Mouse (Mus musculus): ENCODE results near the gene Pdcl2. TPM values are rescaled to one million over a fixed set of nuclear protein-coding genes. Genes with fewer than 3 reads are reported as not detected.

Gene Pdcl2
- polyA plus RNA-seq, 3 experiments from 2014 or later = not detected

- no peak for ATAC-seq
Measured at GRCm38 (mm10) chr5:76303379-76303744, 27.6 kb downstream of the Pdcl2 start.

GRCm38 (mm10) chr5:76302009-76302408, 28.9 kb downstream of the Pdcl2 start:
- ATAC-seq = no peak

- no peak for ATAC-seq
Measured at GRCm38 (mm10) chr5:76289234-76289691, 41.7 kb downstream of the Pdcl2 start.

GRCm38 (mm10) chr5:76288256-76288655, 42.7 kb downstream of the Pdcl2 start:
- ATAC-seq = no peak

GRCm38 (mm10) chr5:76287062-76287461, 43.9 kb downstream of the Pdcl2 start:
- ATAC-seq = no peak

- no peak for ATAC-seq
Measured at GRCm38 (mm10) chr5:76285699-76286098, 45.3 kb downstream of the Pdcl2 start.

- ATAC-seq = no peak
Measured at GRCm38 (mm10) chr5:76283890-76284289, 47.1 kb downstream of the Pdcl2 start.

- no peak for ATAC-seq
Measured at GRCm38 (mm10) chr5:76274977-76275376, 56.0 kb downstream of the Pdcl2 start.

Other genes with a start within 250 kb of the Pdcl2 start
- 10 to 100 TPM; 26.8 to 32.3 (median 28.1) TPM for gene Srd5a3, start 190.9 kb downstream of the Pdcl2 start, polyA plus RNA-seq (2017; shearing (Covaris generic))
- gene Tmem165, start 147.3 kb downstream of the Pdcl2 start, polyA plus RNA-seq (2017; shearing (Covaris generic)) = 10 to 100 TPM; 10.3 to 15.8 (median 11.6) TPM
- 10 to 100 TPM; 14.9 to 19.4 (median 18.8) TPM for gene Clock, start 26.4 kb downstream of the Pdcl2 start, polyA plus RNA-seq (2017; shearing (Covaris generic))
- gene Nmu, start 32.6 kb upstream of the Pdcl2 start, polyA plus RNA-seq (2017; shearing (Covaris generic)) = not detected
- gene Gm7271, start 152.9 kb upstream of the Pdcl2 start, polyA plus RNA-seq (2017; shearing (Covaris generic)) = not detected
- 10 to 100 TPM; 38.6 to 77.1 (median 52.5) TPM for gene Exoc1, start 198.2 kb upstream of the Pdcl2 start, polyA plus RNA-seq (2017; shearing (Covaris generic))

Data from inflammation-experienced regulatory T-cells, adult 6 months (primary cell).